Mouse (Mus musculus) lung, adult 2 months (tissue): ENCODE measurements around the gene Slc6a1. TPM values are rescaled to one million over a fixed set of nuclear protein-coding genes. Genes with fewer than 3 reads are reported as not detected.

Experiments
- DNase-seq: peaks from one replicate; pipeline ENCODE4 v3.0.0; 2022
- H3K4me1 ChIP-seq: fragments of 200-500 bp; 2 replicates; pipeline ENCODE4 v1.6.1; 2011; ENCODE audit warnings: low read length; ENCODE audit not compliant: control insufficient read depth, insufficient read depth
- H3K4me3 ChIP-seq: fragments of 200-500 bp; replicated peaks from 2 replicates; pipeline ENCODE3; 2011; ENCODE audit warnings: low read depth, mild to moderate bottlenecking, control low read depth, low read length; ENCODE audit errors: extremely low read depth
- CTCF ChIP-seq: fragments of 200-500 bp; IDR thresholded peaks from 2 replicates; pipeline ENCODE4 v1.5.1; 2011; ENCODE audit warnings: mild to moderate bottlenecking, low read length, control low read depth; ENCODE audit not compliant: insufficient read depth
- POLR2A ChIP-seq: fragments of 200-500 bp; IDR thresholded peaks from 2 replicates; pipeline ENCODE4 v1.6.1; 2011; ENCODE audit warnings: low read depth, mild to moderate bottlenecking, control low read depth, low read length, borderline replicate concordance; ENCODE audit errors: extremely low read depth
- WGBS: fragments of 180-500 bp; shearing (Covaris S2); methylation state at CpG from one replicate; pipeline ENCODE4 v1.1.7; 2018; 5-methylcytosine and 5-hydroxymethylcytosine counted together
- polyA plus RNA-seq: library from polyadenylated mRNA; depleted of rRNA; stranded (reverse); fragments of >200 nt; gene quantifications from 2 replicates; pipeline ENCODE4 v1.2.3, GENCODE M21; 2012; rRNA removed

Gene Slc6a1
- 0.14 and 0.24 TPM in 2 replicates for polyA plus RNA-seq

- TF ChIP-seq CTCF, result no peak
- no peak for TF ChIP-seq POLR2A
- WGBS, result 4% methylated on average over 51 of the region's 51 CpGs
- DNase-seq, result peak; percentile 20
- Histone ChIP-seq H3K4me1 (no peaks in the 10 kb centered on the region), H3K4me3 (no peak within 1 kb of the TSS)
Observed at GRCm38 (mm10) chr6:114282469-114283277, at the start of gene Slc6a1. TSS of gene Slc6a1 (plus strand) at chr6:114282635.

DNA sequence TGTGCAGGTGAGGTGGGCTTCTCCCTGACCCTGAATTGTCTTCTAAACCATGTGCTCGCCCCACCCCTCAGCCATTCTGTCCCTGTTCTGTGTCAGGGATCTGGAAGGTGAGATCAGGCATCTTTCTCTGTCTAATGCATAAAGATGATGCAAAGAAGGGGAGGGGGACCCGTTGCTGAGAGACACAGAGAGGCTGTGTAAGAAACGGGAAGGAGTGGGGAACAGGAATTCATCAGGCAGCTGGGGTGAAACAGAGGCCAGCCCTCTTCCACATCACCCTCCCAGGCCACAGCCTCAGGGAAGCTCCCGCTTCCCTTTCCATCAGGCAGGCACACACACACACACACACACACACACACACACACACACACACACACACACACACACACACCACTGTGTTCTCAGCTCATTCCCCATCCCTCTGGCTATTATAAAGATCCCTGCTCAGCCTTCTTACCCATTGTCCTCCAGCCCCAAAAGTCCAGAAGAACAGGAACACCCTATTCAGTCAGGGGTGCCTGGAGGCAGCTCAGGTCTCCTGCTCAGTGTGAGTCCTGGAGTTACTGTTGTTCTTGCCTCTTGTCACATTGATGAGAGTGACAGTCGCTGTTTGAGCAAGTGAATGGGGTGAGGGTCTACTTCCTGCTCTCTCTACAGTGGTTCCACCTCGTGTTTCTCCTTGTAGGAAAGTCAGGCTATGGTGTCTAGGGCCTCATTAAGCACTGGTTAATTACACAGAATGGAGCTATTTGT is 43.4 kb upstream of the Slc6a1 start:
- no peaks in the 10 kb centered on the region for H3K4me1 ChIP-seq
- DNase-seq, result no peak
- TF ChIP-seq CTCF (no peak), POLR2A (no peak)
- 26% methylated on average over 6 of the region's 6 CpGs for WGBS
- no peak overlapping the region for H3K4me3 ChIP-seq

DNA sequence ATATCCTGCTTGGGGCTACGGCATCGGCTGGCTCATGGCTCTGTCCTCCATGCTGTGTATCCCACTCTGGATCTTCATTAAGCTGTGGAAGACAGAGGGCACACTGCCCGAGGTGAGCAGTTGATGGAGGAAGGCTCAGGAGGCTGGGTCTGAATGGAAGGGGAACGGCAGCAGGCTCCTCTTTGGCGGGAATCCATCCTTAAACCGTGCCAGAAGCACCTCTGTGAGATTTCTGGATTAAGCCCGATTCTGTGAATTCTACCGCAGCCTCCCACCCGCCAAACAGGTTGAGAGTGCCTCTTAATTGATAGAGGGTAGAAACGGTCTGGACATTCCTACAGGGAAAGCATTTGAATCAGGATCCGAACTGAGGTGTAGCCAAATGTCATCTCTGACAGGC is 36.8 kb upstream of the Slc6a1 start:
- TF ChIP-seq CTCF (no peak), POLR2A (no peak)
- Histone ChIP-seq H3K4me1 (no peaks in the 10 kb centered on the region), H3K4me3 (no peak overlapping the region)
- WGBS, result 65% methylated on average over 11 of the region's 11 CpGs
- no peak for DNase-seq

GRCm38 (mm10) chr6:114250311-114250710 is 32.1 kb upstream of the Slc6a1 start:
- no peak overlapping the region for H3K4me3 ChIP-seq
- TF ChIP-seq POLR2A (no peak), CTCF (peak; percentile 98)
- DNase-seq, result peak; percentile 64
- H3K4me1 ChIP-seq, result no peaks in the 10 kb centered on the region
- 8% methylated on average over 5 of the region's 5 CpGs for WGBS

- DNase-seq, result no peak
- Histone ChIP-seq H3K4me3 (no peak overlapping the region), H3K4me1 (no peaks in the 10 kb centered on the region)
- TF ChIP-seq POLR2A, result no peak
- TF ChIP-seq CTCF, result no peak
- WGBS, result 68% methylated on average over 14 of the region's 14 CpGs
Observed at GRCm38 (mm10) chr6:114254927-114255326, 27.5 kb upstream of the Slc6a1 start.

DNA sequence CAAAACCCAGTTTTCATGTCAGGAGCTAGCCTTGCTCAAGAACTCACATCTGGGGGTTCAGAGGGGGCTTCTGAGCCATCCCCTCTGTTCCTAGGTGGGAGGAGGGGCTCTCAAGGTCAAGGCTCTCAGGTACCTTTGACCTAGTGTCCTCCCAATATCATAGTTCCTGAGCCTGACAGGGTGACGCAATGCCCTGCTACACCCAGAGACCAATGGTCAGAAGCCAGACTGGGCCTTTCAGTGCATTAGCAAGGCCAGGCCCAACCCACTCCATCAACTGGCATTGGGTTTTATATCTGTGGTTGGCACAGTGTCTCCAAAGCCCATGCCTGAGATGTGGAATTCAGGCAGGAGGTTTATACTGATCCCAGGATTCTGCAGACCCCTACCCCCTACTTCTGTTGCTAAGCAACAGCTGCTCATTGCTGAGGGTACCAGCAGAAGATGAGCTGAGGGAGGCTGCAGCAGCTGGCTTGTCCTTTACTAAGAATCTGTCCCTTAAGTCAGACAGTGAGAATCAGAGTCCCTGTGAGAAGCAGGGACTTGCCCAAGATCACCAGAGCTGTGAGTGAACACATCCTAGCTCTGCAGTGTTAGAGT is 24.6 kb upstream of the Slc6a1 start:
- WGBS, result 79% methylated on average over 1 of the region's 1 CpGs
- TF ChIP-seq CTCF (no peak), POLR2A (no peak)

DNA sequence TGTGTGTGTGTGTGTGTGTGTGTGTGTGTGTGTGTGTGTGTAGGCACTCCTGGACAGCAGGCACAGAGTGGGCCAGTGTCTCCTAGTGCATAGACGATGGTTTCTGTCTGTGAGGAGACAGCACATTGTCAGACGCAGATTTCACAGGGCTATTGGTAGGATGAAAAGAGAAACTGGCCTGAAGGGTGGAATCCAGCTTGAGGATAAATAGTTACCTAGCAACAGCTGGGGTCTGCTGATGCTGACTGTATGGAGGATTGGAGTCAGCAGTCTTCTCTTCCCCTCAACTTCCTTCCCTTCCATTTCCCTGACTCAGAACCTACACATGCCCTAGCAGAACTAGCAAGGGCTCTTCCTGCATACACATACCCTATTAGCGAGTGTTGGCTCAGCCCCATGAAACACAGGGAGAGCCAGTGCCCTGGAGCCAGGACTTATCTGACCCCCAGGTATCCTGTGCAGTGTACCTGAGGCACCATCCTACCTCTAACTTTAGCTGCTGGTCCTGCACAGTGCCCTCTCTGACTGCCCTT is 23.7 kb upstream of the Slc6a1 start:
- Histone ChIP-seq H3K4me3 (no peak overlapping the region), H3K4me1 (no peaks in the 10 kb centered on the region)
- TF ChIP-seq CTCF (no peak), POLR2A (no peak)
- WGBS, result 57% methylated on average over 3 of the region's 3 CpGs
- no peak for DNase-seq

More for the DNA sequence above, 24.6 kb upstream of the Slc6a1 start:
- H3K4me1 ChIP-seq, result no peaks in the 10 kb centered on the region
- no peak overlapping the region for H3K4me3 ChIP-seq
- DNase-seq, result no peak

GRCm38 (mm10) chr6:114261609-114262008 is 20.8 kb upstream of the Slc6a1 start:
- TF ChIP-seq POLR2A, result no peak
- no peak for TF ChIP-seq CTCF
- no peak for DNase-seq
- 56% methylated on average over 6 of the region's 6 CpGs for WGBS
- Histone ChIP-seq H3K4me1 (no peaks in the 10 kb centered on the region), H3K4me3 (no peak overlapping the region)

GRCm38 (mm10) chr6:114264010-114264409 is 18.4 kb upstream of the Slc6a1 start:
- no peak for DNase-seq
- 73% methylated on average over 3 of the region's 3 CpGs for WGBS
- no peaks in the 10 kb centered on the region for H3K4me1 ChIP-seq
- H3K4me3 ChIP-seq, result no peak overlapping the region
- TF ChIP-seq POLR2A (no peak), CTCF (no peak)

DNA sequence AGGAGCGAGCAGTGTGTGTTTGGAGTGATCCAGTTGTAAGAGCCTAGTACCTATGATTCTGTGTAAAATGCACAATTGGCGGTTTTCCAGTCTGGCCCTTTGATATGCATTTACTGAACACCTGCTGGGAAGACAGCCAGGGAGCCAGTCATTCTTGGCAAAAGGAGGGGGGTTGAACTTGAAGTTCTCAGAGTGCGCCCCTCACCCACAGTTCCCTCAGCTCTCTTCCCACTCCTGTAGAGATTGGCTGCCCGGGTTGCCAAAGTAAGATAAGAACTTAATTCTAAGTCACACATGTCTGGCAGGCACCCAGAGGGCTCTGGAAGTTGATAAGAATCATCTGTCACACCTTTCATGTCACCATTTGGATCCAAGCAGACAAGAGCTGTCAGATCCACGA is 18.0 kb upstream of the Slc6a1 start:
- 37% methylated on average over 5 of the region's 5 CpGs for WGBS
- Histone ChIP-seq H3K4me3 (no peak overlapping the region), H3K4me1 (no peaks in the 10 kb centered on the region)
- TF ChIP-seq CTCF, result no peak
- no peak for TF ChIP-seq POLR2A
- no peak for DNase-seq
